Mouse (Mus musculus): ENCODE measurements around the gene Creb3l4.

- TF ChIP-seq POLR2A (IDR thresholded peaks at IDR 0.05; ENCODE audit: insufficient read depth, low read length) (no peak), CTCF (IDR thresholded peaks at IDR 0.05; ENCODE audit: low read depth, low read length) (no peak)
Measured at GRCm38 (mm10) chr3:90256731-90257530, 13.6 kb upstream of the Creb3l4 start.
